Mouse (Mus musculus) ZHBTc4 (cell line): Measurements from ENCODE around the gene Jmjd1c.

Experiments used
- DNase-seq: peaks from one replicate; pipeline ENCODE4 v3.0.0-alpha.2; 2011; ENCODE audit warnings: low read depth, low spot score

The Jmjd1c gene

DNA sequence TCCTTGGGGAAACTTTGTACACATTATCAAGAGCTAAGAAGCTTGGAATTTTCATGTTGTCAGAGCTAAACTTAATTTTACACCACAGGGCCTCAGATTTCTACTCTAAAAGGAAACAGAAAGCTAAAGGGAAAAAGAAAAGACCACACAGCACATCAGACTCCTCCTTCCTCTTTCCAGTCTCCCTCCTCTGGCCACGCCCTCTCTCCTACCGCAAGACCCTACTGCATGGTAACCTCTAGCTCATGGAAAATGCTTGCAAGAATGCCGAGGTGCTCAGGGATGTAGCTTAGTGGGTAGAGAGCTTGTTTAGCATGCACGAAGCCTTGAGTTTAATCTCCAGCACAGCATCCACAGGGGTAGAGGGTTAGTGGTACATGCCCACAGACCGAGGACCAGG, 24.0 kb upstream of the Jmjd1c start:
- DNase-seq = peak; percentile 60

DNA sequence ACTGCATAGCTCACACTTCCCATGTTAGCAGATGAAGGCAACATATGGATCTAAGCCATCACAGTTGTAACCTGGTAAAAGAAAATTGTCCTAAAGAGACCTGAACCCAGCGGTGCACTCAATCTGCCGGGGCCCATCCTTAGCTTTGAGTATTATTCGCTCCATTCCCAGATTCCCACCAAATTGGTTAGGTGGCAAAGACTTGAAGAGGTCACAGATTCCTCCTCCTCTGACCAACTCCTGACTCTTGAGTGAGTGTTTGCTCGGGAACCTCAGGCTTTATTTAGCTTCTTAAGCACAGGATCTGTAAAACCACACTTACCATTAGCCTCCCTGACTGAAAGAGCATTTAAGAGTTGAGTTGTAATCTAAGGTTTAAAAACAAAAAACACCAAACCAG, 23.3 kb upstream of the Jmjd1c start:
- DNase-seq = no peak

DNA sequence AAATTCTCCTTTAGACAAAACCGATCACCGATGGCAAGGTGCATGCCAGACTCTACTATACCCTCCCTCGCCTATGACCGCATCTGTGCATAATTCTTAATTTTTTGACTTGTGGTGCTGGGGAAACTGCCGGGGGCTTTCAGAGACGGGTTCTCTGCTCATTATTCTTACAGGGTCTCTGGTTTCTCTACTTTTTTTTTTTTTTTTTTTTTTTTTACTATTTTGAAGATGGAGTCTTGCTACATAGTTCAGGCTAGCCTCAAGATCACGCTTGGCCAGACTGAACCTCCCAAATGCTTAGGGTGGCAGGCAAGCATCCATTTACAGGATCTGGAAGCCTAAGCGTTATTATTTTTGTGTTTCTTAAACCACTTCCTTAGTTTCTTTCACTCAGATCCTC, 22.3 kb upstream of the Jmjd1c start:
- DNase-seq = no peak

DNA sequence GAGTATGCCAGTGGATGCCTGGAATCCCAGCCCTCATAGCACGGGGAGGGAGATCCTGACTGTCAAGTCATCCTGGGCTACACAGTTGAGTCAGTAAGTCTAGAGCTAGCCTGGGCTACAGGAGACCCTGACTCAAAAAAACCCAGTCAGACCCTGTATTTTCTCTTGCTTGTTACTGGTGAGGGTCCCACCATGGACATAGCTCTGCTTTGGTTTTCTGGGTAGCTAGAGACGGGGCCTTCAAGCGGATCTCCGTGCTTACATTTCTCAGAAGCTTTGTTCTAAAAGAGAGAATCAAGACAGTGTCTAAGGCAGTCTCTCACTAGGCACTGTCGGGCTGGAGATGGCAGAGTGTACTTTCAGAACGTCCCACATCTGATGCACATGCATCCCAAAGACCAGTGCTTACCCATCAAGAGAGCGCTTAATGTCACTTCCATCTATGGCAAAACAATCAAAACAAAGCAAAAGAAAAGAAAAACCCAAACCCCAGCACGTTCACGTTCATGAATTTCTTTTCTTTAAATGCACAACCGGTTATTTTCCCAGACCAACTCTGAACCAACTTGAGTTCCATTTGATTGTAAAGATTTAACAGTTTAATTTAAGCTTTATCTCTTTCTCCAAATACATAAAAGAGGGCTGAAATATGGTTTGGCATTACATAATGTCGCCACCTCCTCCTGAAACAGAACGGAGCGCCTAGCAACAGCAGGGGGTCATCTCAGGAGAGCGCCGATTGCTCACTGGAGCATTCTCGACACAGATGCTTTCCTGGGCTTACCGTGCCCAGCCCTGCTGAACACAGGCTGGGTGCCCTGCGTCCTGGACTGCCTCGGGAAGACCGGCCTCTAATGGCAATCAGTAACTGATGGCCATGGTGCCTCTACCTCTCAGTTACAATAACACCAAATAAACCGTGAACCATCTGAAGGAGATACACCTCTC, 19.7 kb upstream of the Jmjd1c start:
- DNase-seq = peak; percentile 64

DNA sequence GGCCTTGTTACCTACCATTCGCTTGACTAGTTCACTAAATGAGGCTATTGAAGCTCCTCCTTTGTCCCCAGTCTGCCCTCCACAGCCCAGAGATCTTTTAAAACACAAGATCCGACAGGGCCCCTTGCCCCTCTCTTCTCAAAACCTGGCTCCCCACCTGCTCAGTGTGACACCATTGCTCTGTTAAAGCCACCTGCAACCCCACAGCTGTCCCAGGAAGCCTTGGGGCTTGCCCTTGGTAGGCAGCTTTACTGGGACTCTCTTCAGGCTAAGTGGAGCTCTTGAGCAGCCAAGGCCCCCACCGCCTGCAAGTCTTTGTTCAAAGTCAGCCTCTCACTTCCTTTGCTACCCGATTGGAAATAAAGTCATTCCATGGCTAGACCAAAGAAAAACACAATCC, 16.9 kb upstream of the Jmjd1c start:
- DNase-seq = peak; percentile 52

DNA sequence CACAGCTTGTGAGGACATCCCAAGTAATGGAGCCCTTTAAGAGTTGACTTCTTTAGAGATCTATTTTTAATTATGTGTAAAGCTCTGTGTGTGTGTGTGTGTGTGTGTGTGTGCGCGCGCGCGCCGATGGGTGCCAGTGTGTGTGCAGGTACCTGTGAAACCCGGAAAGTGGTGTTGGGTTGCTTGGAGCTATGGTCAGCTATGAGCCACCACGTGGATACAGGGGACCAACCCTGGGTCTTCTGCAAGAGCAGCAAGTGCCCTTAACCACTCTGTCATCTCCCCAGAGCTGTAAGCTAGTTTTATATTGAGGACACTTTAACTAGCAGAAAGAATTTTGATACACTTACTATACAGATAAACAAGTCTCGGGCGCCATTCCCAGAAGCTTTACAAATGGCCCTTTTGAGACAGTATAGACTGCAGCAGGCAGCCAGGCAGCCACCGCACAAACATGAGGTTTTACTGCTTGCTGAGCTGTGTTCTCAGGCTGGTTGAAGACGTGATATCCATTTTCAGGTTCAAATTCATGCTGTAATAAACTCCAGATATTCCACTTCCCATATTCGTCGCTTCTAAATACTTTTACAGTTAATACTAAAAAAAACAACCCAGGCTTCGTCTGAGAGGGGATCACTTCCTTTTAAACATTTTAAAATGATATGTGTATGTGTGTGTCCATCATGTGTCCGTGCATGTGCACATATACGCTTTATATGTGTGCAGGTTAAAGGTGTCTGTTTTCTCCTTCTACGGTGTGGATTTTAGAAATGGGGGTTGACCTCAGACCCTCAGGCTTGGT, 14.5 kb upstream of the Jmjd1c start:
- DNase-seq = no peak

DNA sequence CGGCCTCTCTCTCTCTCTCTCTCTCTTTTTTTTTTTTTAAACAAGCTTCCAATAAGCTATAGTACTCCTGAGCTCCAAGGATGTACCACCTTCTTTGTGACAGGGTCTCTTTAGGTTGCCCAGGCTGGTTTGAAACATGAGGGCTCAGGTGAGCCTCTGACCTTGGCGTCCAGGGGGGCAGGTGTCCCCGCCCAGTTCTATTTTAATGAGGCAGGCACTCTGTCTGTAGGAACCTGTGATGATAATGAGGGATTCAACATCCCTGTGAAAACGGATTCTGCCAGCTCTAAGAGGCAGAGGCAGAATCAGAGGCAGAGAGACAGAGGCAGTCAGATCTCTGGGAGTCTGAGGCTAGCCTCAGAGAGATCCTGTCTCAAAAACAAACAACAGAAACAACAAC, 13.4 kb upstream of the Jmjd1c start:
- peak; percentile 68 for DNase-seq

DNA sequence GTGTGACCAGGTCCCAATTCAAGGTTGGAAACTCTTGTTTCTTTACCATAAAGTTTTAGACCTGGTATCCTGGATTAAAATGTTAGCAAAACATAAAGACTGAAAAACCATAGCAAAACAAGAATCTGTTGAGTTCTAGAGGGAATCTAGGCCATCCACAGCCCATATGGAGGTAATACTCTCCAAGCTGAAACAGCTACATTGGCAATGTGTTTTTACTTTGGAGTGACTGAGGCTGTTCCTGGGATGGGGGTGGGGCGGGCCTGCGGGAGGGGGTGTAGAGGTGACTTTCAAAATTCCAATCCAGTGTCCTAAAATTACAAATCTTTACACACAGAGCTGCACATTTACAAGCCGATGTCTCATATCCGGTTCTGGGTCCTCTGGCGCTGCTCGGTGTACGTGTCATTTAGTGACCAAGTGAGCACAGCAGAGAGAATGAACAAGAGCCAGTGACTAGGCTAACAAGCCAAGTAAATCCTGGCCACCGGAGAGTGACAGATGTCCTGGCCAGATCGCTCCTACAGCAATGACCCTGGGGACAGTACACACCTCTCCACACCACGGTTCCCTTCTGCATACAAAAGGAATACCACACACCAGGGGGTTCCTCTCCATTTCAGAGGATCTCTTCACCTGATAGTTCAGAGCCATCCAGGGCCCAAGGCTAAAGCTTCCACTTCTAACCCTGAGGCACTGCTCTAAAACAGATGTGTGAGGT, 12.3 kb upstream of the Jmjd1c start:
- peak; percentile 98 for DNase-seq

DNA sequence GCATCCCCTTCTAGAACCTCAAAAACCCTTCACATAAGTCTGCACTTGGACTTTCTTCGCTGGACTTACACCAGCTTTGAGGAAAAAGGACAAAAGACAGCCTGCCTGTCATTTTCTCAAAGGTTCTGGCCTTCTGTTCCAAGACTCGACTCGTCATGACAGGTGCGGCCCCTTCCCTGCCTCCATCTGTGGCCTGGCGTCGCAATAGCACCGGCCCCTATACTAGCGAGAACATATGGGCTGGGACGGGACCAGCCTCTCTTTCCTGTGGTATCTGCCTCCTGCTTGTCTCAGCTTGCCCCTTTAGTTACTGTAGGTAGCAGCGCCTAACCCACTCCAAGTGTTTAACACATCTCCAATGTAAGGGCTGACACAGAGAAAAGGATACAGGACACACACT, 10.8 kb upstream of the Jmjd1c start:
- DNase-seq = no peak

DNA sequence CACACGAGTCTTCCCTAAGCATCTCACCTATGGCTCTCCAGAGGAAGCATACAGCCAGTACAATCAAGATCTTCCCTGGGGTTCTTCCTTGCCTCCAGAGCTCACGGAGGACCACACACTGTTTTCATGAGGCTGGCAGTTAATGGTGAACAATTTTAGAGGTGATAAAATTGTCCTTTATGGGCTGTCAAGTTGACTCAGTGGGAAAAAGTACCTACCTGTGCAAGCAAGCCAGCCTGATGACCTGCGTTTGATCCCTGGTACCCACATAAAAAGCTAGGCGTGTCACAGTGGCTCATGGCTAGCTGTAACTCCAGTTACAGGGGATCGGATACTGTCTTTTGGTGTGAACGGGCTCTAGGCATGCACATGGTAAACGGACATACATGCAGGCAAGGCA, 10.0 kb upstream of the Jmjd1c start:
- no peak for DNase-seq

DNA sequence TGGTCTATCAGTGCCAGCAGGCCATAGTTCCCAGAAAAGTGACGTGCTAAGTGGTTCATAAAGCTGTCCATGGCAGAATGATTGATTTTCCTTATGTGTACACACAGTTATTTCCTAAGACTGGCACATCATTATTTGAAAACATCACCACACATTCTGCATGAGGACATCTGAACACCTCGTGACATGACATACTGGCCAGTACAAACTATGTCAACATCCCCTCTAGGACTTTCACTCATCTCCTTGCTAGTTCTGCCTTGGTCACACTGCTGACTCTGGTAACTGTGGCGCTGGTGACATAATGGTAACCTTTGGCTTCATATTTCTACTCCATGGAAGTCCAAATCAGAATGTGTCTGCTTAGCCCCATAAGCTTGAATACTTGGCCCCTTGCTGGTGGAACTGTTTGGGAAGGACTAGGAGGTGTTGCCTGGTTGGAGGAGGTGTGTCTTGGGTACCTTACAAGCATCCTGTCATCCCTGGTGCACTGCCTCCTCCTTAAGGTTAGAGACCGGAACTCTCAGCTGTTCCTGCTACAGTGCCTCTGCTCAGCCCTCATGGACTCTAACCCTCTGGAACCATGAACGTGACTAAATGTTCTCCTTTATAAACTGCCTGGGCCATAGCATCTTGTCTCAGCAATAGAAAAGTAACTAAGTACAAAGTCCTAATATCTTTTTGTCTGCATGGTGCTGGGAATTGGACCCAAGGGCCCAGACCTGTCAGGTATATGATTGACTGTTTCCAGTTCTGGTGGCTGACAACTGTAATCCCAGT, 8.3 kb upstream of the Jmjd1c start:
- no peak for DNase-seq

DNA sequence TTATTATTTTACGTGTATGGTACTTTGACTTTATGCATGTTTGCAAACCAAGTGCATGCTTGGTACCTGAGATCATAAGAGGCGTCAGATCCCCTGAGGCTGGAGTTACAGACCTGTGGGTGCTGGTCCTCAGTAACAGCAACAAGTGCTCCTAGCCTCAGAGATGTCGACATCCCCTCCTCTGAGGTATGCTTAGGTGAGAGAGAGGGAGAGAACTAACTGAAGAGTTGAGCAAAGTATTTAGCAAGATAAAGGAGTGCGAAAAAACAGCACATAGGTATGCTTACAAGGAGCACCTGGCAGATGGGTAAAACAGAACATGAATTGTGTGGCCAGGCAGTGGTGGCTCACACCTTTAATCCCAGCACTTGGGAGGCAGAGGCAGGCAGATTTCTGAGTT, 5.3 kb upstream of the Jmjd1c start:
- DNase-seq = no peak

DNA sequence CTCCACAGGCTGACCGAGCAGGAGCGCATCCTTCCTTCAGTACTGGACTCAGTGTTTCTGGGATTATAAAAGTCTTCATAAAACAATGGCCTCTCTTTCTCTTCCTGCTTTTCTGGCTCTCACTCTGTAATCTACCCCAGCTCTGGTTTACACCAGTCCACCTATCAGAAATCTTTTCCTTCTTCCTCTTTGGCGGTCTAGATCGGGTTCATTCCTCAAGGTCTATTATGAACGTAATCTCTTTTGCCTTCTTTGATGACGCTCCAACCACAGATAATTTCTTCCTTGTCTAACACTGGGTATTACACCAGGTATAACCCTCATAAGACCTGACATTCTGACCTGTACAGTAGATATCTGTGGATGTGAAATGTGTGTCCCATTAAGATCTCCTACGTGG, 1.0 kb upstream of the Jmjd1c start:
- DNase-seq = no peak

DNA sequence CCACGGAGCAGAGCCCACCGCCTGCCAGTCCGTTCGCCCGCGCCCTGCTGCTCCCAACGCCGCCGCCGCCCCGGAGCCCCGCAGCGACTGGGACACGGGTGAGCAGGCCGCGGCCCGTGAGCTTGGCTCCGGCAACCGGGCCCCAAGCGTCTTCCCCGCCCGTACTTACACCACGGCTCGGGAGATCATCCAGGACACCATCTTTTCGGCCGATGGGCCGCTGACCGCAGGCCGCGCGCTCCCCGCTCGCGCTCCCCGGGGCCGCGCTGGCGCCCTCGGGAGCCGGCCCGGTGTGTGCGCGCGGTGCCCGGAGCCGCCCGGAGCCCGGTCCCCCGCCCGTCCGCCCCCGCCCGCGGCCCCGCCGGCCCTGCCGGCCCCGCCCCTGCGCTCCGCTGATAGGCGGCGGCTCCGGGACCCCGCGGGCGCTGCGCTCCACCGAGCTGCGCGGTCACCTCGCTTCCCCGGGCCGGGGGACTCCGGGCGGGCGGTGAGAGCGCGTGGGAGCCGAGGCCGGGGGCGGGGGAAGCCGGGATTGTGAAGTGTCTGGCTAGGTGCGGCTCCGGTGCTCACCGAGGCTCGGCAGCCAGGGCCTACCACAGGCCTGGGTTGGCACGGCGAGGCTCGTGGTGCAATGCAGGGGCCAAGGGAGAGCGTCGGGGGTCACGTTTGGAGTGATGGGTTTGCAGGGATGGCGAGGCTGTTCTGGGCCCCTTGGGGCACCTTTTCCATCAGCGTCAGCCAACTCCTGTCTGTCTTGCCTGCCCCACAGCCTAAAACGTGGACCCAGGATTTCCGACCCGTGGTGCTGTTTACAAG, 904 bp downstream of the Jmjd1c start, which contains the start of gene Reep3:
Gene Reep3 (minus strand): TSS at position 325 of the 816 bp plus-strand sequence.
- DNase-seq = peak; percentile 58

DNA sequence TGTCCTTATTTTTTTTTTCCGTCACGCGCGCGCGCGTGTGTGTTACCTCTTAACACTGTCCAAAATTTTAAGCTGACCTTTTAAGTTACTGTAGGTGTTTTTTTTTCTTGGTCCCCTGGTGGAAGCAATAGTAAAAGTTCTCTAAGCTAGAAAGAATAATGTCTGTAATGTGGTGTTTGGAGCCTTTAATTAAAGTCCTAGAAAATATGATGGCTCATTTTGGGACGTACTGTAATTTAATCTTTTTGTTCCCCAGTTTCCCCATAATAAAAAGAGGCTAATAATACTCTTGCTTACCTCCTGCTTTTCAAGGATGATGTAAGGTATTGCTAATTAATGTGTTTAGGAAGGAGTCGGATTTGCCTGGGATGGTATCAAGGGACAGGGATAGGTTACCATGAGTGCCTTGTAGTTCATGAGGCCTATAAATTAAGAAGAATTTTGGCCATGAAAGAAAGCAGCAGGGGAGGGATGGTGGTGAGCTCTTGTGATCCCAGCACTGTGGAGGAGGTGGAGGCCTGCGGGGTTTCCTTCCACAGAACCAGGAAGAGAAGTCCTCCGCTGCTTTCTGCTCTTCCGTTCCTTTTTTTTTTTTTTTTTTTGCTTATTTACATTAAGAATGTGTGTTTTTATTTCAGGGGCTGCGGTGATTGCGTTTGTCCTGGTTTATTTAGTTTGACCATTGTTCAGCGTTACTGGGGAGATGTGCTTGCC, 1.7 kb downstream of the Jmjd1c start:
- no peak for DNase-seq

DNA sequence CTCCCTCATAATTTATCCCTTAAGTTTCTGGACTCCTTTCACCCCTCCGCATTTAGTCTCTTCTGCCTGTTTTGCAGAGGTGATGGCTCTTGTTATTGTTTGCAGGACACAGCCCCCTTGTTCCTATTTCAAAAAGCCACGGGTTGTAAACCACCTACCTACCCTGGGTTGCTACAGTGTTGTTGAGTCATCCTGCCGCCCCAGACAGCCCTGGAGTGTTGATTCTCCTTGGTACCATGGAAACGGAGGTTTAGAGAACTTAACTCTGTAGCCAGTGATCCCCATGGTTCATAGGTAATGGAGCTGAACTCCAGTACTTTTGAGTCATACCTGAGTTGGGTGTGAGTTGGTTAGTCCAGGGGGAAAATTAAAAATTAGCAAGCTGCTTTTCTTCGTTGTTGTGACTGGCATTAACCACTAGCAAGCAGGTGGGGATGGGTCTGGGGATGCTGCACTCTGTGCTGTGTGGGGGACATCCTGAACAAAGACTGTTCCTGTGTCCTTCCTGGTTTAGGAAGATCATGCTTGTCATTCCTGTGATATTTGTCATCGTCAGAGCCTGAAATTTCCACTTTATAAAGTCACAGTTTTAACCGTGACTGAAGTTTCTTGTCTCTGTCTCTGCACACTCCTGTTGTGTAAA, 2.6 kb downstream of the Jmjd1c start:
- peak; percentile 61 for DNase-seq

DNA sequence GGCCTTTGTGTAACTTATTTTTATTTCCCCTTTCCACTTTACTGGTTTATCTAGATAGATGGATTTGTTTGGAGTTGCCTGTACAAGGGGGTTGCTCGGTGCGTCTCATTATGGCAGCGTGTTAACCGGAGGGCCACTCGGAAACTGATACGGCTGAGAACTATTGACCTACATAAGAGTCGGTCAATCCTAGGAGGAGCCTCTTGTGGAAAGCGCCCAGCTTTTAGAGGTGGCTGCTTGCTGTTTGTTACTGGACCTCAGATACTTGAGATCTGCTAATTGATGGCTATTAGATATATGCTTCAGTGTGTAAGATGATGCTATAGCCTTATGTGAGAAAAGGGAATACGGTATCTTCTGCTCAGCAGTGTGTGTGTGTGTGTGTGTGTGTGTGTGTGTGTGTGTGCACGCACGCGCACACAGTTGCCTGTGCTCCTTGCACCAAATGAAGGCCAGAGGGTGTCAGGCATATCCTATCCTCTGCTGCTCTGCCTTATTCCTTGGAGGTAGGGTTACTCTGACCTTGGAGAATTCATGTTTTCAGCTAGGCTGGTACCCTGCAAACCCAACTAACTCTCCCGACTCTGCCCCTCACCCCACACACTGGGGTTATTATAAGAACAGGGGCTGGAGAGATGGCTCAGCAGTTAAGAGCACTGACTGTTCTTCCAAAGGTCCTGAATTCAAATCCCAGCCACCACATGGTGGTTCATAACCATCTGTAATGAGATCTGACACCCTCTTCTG, 3.4 kb downstream of the Jmjd1c start:
- no peak for DNase-seq

DNA sequence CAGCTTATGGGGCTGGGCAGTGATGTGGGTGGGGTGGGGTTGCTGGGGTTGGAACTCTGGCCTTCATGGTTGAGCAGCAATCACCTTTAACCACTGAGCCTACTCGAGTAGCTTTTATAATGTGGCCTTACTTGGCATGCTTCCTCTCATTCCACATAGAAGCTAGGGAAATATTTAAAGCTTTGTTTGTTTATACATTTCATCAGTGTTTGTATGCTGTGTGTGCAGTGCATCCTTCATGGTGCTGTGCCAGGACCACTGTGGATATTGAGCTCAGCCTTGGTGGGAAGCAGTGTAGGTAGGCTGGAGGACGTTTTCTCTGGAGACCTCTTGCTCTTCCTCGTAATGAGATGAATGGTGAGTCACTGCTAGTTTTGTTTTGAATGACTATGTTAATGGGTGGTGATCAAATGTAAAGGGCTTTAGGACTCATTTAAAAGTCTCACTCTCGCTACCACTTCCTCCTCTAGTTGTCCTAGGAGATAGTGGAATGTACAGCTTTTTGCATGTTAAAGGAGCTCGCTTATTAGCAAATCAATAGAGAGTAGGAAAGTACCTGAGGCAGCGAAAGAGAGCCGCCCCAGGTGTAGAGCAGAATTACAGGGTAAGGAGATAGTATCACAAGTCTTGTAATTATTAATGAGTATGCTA, 4.2 kb downstream of the Jmjd1c start:
- DNase-seq = peak; percentile 96
